Mouse (Mus musculus): Measurements from ENCODE around the gene Cdh7.
A peak's percentile ranks its signal among the peaks of the same experiment; 100 is the strongest.

The Cdh7 gene

GRCm38 (mm10) chr1:109982064-109982808 is at the start of gene Cdh7:
Cdh7 (plus strand) TSS chr1:109982431.
- no peak for DNase-seq

DNA sequence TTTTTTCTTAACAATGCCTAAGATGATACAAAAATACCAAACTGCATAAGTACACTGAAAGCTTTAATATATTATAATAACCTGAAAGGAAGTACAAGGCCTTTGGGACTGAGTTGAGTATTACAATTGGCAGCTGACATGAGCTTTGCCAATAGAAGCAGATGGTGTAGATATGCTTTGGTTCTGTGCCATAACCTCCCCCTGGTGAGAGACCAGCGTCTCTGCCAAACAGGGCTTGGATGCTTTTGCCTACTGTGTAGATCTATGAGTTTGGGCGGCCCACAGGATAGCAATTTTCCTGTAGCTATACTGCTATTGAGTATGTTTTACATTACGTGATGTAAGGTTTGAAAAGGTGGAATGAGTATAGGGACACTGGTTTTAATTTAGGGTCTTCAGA is 49.6 kb upstream of the Cdh7 start:
- DNase-seq, result no peak

DNA sequence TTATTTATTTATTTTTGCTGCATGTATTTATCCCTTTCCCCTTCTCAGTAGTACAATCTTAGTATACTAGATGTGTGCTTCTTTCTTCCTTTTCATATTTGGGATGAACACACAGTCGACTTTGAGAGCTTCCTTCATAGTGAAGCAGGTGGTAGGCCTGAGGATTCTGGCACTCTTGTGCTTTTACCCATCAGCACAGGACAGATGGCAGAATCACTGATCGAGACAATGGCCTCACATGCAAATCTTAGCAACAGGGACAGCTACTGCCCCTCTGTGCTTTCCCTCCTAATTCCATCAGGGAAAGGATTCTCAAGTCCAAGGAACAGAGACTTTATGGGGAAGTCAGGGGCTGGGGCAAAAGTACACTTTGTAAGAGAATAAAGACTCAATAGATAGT is 33.7 kb upstream of the Cdh7 start:
- no peak for DNase-seq

DNA sequence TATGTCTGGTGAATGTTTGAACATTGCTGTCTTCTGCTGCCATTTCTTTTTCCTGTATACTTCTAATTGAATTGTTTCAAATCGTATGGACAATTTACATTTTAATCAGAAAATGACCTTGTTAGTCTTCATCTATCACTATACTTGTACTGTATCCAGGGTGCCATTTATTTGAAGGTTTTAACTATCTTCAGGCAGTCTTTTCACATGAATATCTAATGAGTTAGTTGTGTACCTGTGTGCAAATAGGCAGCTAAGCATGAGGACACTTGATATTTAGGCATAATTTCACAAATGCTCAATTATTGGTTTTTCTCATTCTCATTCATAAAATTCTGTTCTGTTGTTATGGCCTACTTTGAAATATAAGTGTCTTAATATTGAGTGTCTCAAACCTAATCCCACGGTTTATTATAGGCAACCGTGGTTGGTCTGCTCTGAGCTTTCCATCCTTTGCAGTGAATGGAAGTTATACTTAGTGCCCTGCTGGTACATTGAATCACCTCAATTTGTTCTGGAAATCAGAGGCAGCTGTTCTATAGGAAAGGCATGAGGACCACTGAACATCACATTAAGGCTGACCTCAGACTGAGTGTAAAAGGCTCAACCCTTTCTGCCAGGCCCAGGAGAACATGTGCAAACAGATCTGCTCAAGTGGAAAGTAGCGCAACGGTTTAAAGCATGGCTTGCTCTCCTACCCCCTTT is 10.4 kb upstream of the Cdh7 start:
- DNase-seq, result no peak

DNA sequence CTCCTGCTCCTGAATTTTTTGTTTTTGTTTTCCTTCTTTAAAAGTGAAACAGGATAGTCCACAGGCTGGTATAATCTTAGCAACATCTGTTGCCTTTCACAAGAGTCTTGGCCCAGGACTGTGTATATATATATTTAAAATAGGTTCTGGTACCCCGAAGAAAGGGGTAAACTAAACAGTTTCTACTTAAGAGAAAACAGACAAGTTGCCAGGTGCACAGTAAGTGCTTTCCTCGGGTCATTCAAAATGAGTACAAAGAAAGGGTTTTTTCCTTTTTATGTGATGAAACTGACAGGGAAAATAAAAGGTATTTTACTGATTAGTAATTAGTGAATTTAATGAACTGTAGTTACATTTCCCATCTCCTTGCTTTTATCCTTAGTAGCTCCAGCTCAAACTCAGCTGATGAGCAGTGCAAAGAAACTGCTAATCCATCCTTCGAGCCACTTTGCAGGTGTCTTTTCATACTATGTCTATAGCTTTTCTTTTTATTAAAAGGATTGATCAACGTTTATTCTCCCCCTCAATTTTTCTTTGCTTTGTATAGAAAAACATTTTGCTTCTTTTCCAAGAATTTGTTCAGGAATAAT is 9.7 kb upstream of the Cdh7 start:
- DNase-seq, result no peak

- DNase-seq, result no peak
Observed at GRCm38 (mm10) chr1:109982809-109983536, 742 bp downstream of the Cdh7 start.

- no peak for DNase-seq
Observed at GRCm38 (mm10) chr1:109983537-109983912, 1.3 kb downstream of the Cdh7 start.

GRCm38 (mm10) chr1:109984776-109985175 is 2.5 kb downstream of the Cdh7 start:
- DNase-seq, result no peak

GRCm38 (mm10) chr1:109985468-109985867 is 3.2 kb downstream of the Cdh7 start:
- no peak for DNase-seq

DNA sequence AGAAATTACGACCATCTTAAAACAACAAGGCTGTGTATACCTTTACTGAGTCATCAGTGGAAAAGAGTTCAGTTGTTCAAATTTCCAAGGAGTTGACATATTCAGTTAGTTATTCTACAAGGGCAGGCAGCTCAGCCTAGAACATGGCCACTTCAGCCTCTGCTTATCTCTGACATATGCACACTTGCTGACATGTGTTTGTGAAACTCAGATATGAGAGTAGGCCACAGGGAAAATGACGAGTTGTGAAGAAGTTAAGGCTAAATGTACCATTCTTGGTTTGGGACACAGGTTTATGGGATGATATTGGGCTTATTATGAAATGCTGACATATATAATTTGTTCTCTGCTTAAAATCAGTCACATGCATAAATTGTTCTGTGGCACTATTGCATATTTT is 7.3 kb downstream of the Cdh7 start:
- DNase-seq, result no peak

DNA sequence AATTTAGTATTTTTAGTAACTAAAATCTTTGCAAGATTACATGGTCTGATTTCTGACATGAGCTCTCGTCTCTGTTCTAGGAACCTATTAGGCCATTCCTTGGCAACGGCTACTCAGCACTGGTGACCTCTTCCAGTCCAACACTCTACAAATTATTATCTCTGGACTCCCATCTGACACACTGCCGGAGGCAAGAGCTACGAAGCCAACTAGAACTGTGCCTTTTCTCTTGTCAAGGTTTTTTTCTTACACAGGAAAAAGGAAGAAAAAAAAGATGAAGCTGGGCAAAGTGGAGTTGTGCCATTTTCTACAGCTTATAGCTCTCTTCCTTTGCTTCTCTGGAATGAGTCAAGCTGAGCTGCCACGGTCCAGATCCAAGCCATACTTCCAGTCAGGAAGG is 11.7 kb downstream of the Cdh7 start:
- no peak for DNase-seq

GRCm38 (mm10) chr1:110004451-110004850 is 22.2 kb downstream of the Cdh7 start:
- no peak for DNase-seq

- DNase-seq, result no peak
Observed at GRCm38 (mm10) chr1:110005038-110005437, 22.8 kb downstream of the Cdh7 start.

GRCm38 (mm10) chr1:110012153-110012552 is 29.9 kb downstream of the Cdh7 start:
- no peak for DNase-seq

DNA sequence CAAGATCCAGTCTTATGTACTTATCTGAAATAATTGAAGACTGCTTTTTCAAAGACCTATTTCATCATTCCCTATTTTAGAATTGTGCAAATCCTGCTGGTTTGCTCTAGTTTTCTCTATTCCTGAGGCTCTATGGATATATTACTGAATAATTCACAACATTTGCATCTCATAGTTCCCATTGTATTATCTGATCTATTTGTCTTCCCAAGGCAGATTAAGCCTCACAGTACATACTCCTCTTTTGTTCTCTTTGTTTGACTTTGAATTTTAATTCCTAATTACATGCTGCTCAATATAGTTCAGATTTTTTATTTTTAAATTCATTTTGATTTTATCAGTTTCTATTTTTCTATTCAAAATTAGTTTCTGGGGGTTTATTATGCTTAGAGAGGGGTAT is 74.1 kb downstream of the Cdh7 start:
- DNase-seq, result no peak

- DNase-seq, result no peak
Observed at GRCm38 (mm10) chr1:110067405-110067804, 85.2 kb downstream of the Cdh7 start.

GRCm38 (mm10) chr1:110078471-110078870 is 96.2 kb downstream of the Cdh7 start:
- DNase-seq, result no peak

GRCm38 (mm10) chr1:110118071-110118470 is 135.8 kb downstream of the Cdh7 start:
- no peak for DNase-seq

DNA sequence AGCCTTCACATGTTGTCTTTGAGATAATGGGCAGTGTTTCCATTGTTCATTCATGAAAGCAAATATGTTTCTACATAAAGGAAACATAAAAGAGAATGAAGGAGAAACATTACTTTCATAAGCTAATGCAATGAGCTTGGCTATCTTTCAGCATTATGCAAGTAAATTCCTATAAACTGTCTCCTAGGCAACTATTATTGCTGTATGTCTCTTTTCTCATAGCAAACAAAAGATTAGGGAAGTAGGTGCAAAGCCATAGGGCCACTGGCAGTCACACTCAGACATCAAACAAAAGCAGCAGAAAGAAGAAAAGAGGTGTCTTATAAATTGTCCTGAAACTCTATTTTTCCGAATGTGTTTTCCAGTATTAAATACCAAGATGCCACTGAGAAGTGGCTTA is 136.6 kb downstream of the Cdh7 start:
- no peak for DNase-seq

- peak; percentile 10 for DNase-seq
Observed at GRCm38 (mm10) chr1:110171459-110171858, 189.2 kb downstream of the Cdh7 start.

All from kidney, adult 18-20 months (tissue).